Mouse (Mus musculus): ENCODE results near the gene Olfr1177-ps.

The Olfr1177-ps gene

DNA sequence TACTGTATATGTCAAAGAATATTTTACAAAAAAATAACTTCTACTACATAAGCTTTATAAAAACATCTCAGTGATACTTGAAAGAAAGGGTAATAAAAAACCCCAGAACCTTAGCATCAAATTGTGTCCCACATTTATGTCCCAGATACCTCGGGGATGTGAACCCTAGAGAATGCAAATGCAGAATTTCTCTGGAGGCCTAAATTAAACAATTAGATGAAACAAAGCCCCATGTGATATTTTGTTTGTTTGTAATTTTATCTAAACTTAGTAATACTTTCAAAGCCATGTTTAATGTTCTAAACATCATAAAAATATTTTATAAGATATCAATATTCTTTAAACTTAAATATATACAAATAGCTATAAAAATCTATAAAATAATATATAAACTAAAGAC lies at the start of gene Olfr1177-ps:
TSS of gene Olfr1177-ps (minus strand) at position 101 of the 400 bp plus-strand sequence.
- no peak for ATAC-seq (ENCODE audit: low TSS enrichment)

- ATAC-seq (ENCODE audit: low TSS enrichment) = no peak
These were observed 40.5 kb upstream of the Olfr1177-ps start, which contains the start of gene Olfr1178 for GRCm38 (mm10) chr2:88386762-88387161. Olfr1178 (plus strand) TSS chr2:88387062.

DNA sequence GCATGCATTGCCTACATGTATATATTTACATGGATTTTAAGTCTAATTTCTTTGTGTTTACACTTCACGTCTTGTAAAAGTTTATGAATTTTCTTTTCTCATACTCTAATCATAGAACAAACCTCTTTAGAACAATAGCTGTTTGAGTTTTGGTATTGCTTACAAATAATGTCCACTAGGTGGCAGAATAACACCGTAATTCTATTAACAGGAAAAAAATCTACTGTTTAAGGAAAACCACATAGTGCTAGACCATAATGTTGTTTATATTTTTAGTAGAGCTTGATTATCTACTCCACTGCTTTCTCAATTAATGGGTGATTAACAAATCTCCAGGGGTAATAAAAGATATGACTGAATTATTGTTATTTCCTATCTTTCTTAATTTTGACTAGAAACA lies 10.0 kb upstream of the Olfr1177-ps start:
- peak; percentile 77 for ATAC-seq (ENCODE audit: low TSS enrichment)

DNA sequence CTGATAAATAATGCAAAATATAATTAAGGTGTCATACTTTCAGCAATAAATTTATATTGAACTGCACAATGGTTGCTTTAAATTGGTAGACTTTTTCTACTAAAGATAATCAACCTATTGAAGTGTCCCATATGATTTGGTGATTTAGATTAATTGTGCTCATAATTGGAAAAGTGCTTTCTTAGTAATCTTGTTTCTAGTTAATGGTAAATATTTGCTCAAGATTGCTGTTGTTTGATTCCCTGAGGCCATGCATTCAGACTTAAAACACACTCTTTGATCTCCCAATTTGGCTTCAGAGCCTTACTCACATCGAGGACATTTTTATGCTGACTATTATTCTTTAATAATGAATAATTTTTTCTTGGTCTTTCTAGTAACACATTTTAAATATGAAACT lies 9.9 kb downstream of the Olfr1177-ps start, which contains the start of gene Olfr1176:
TSS of gene Olfr1176 (plus strand) at position 301 of the 400 bp plus-strand sequence.
- no peak for ATAC-seq (ENCODE audit: low TSS enrichment)

DNA sequence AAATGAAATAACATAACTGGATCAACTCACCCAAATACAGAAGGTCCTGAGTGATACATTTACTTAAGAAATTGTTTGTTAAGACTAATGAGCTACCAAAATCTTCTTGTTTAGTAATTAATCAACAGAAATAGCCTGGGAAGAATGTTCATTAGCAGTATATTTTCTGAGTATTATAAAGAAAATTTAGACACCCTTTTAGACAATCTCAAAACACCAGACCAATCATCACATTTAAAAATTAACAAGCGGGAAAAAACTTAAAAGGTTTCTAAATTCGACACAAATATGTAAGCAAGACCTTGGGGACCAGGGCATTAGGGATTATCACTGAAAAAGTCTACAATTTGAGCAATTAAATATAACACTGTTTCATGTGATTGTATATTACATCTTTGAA lies 19.2 kb downstream of the Olfr1177-ps start, which contains the start of gene Olfr1175-ps:
TSS of gene Olfr1175-ps (minus strand) at position 101 of the 400 bp plus-strand sequence.
- ATAC-seq (ENCODE audit: low TSS enrichment) = no peak

DNA sequence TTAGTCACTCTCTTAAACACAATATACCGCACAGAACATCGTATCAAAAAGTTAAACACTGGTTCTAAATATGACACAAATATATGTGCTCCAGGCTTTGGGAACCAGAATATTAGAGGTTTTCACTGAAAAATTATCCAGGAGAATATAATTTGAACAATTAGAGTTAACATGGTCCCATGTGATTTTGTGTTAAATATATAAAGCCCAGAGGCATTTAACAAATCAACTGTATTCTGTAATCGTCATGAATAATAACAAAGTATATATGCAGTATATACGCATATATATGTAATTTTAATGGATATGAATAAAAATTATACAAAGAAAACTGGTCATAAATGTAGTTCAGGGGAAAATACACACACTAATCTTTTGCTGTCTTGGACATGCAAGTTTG lies 31.3 kb downstream of the Olfr1177-ps start, which contains the start of gene Olfr1174-ps:
TSS of gene Olfr1174-ps (minus strand) at position 101 of the 400 bp plus-strand sequence.
- no peak for ATAC-seq (ENCODE audit: low TSS enrichment)
